Mouse (Mus musculus) neural tube, embryonic 15.5 days (tissue): ENCODE results near the gene Ctdnep1. TPM values are rescaled to one million over a fixed set of nuclear protein-coding genes. Genes with fewer than 3 reads are reported as not detected.

Experiments
- ATAC-seq: fragments of 200-750 bp; cut with Nextera tagmentation; 2 replicates; pipeline ENCODE4 v1.8.0; 2017; ENCODE audit warnings: mild to moderate bottlenecking, moderate TSS enrichment, moderate library complexity; ENCODE audit not compliant: low FRiP score
- H3K27ac ChIP-seq: fragments of 300-500 bp; sonication (generic); replicated peaks from 2 replicates; pipeline ENCODE4 v1.5.1; 2015; ENCODE audit warnings: mild to moderate bottlenecking, inconsistent platforms
- H3K27me3 ChIP-seq: fragments of 300-500 bp; sonication (generic); replicated peaks from 2 replicates; pipeline ENCODE4 v1.6.1; 2015; ENCODE audit warnings: inconsistent platforms
- H3K36me3 ChIP-seq: fragments of 300-500 bp; sonication (generic); 2 replicates; pipeline ENCODE4 v1.6.1; 2015; ENCODE audit warnings: inconsistent platforms
- H3K4me1 ChIP-seq: fragments of 300-500 bp; sonication (generic); 2 replicates; pipeline ENCODE4 v1.6.1; 2015; ENCODE audit warnings: inconsistent platforms
- H3K4me2 ChIP-seq: fragments of 300-500 bp; sonication (generic); 2 replicates; pipeline ENCODE4 v1.6.1; 2015; ENCODE audit warnings: inconsistent platforms, mild to moderate bottlenecking, moderate library complexity
- H3K4me3 ChIP-seq: fragments of 300-500 bp; sonication (generic); replicated peaks from 2 replicates; pipeline ENCODE4 v1.5.1; 2015; ENCODE audit warnings: mild to moderate bottlenecking, inconsistent platforms
- H3K9ac ChIP-seq: fragments of 300-500 bp; sonication (generic); replicated peaks from 2 replicates; pipeline ENCODE4 v1.6.1; 2015; ENCODE audit warnings: mild to moderate bottlenecking, inconsistent platforms
- H3K9me3 ChIP-seq: fragments of 300-500 bp; sonication (generic); replicated peaks from 2 replicates; pipeline ENCODE4 v1.6.1; 2016; ENCODE audit warnings: inconsistent platforms
- WGBS: fragments of 180-500 bp; shearing (Covaris S2); methylation state at CpG from one replicate; pipeline ENCODE4 v1.1.7; 2015; ENCODE audit warnings: mixed read lengths; 5-methylcytosine and 5-hydroxymethylcytosine counted together
- polyA plus RNA-seq: library from polyadenylated mRNA; unstranded; fragments of >200 nt; fragmentation: Nextera tagmentation; extraction: Ambion mirVana; gene quantifications from 2 replicates; pipeline ENCODE4 v1.2.1, GENCODE M21; 2015

The Ctdnep1 gene
- polyA plus RNA-seq, 1 experiment from 2014 or later: 27.2 TPM

- no peak overlapping the region for H3K9ac ChIP-seq
- H3K4me2 ChIP-seq: no peak overlapping the region
Measured at GRCm38 (mm10) chr11:69938401-69938979, 42.5 kb upstream of the Ctdnep1 start.

GRCm38 (mm10) chr11:69939181-69939580, 41.8 kb upstream of the Ctdnep1 start:
- Histone ChIP-seq H3K27me3 (peaks cover 35% of the 10 kb centered on the region), H3K4me2 (no peak overlapping the region), H3K4me3 (no peak overlapping the region)

More at GRCm38 (mm10) chr11:69938401-69938979, 42.5 kb upstream of the Ctdnep1 start:
- Histone ChIP-seq H3K27me3 (peaks cover 35% of the 10 kb centered on the region), H3K9me3 (no peaks in the 10 kb centered on the region), H3K27ac (no peak overlapping the region), H3K4me3 (no peak overlapping the region), H3K4me1 (peaks cover 34% of the 10 kb centered on the region), H3K36me3 (no peaks in the 10 kb centered on the region)
- ATAC-seq: no peak
- 46% methylated on average over 9 of the region's 9 CpGs for WGBS

GRCm38 (mm10) chr11:69939731-69940130, 41.2 kb upstream of the Ctdnep1 start:
- Histone ChIP-seq H3K36me3 (no peaks in the 10 kb centered on the region), H3K27ac (no peak overlapping the region), H3K4me2 (no peak overlapping the region), H3K9me3 (no peaks in the 10 kb centered on the region), H3K9ac (no peak overlapping the region), H3K27me3 (peaks cover 32% of the 10 kb centered on the region), H3K4me1 (peaks cover 24% of the 10 kb centered on the region), H3K4me3 (no peak overlapping the region)
- ATAC-seq: no peak
- WGBS: 94% methylated on average over 17 of the region's 17 CpGs

More at GRCm38 (mm10) chr11:69939181-69939580, 41.8 kb upstream of the Ctdnep1 start:
- no peaks in the 10 kb centered on the region for H3K36me3 ChIP-seq
- peaks cover 29% of the 10 kb centered on the region for H3K4me1 ChIP-seq
- no peak overlapping the region for H3K9ac ChIP-seq
- no peaks in the 10 kb centered on the region for H3K9me3 ChIP-seq
- no peak overlapping the region for H3K27ac ChIP-seq
- ATAC-seq: no peak
- WGBS: 65% methylated on average over 5 of the region's 5 CpGs

GRCm38 (mm10) chr11:69940962-69941361, 40.0 kb upstream of the Ctdnep1 start:
- H3K4me1 ChIP-seq: peaks cover 16% of the 10 kb centered on the region
- no peak overlapping the region for H3K27ac ChIP-seq
- H3K27me3 ChIP-seq: peaks cover 31% of the 10 kb centered on the region
- no peaks in the 10 kb centered on the region for H3K36me3 ChIP-seq
- no peak overlapping the region for H3K9ac ChIP-seq
- 67% methylated on average over 4 of the region's 4 CpGs for WGBS
- H3K4me3 ChIP-seq: no peak overlapping the region
- ATAC-seq: no peak
- H3K4me2 ChIP-seq: no peak overlapping the region
- no peaks in the 10 kb centered on the region for H3K9me3 ChIP-seq

- ATAC-seq: no peak
- peaks cover 22% of the 10 kb centered on the region for H3K27me3 ChIP-seq
- H3K9ac ChIP-seq: no peak overlapping the region
- 88% methylated on average over 13 of the region's 13 CpGs for whole genome bisulfite sequencing
- no peaks in the 10 kb centered on the region for H3K36me3 ChIP-seq
- H3K4me1 ChIP-seq: peaks cover 21% of the 10 kb centered on the region
- H3K4me2 ChIP-seq: no peak overlapping the region
- no peak overlapping the region for H3K27ac ChIP-seq
- H3K9me3 ChIP-seq: no peaks in the 10 kb centered on the region
- H3K4me3 ChIP-seq: no peak overlapping the region
Measured at GRCm38 (mm10) chr11:69945216-69945615, 35.7 kb upstream of the Ctdnep1 start.

GRCm38 (mm10) chr11:69945997-69946891, 34.7 kb upstream of the Ctdnep1 start:
- H3K4me2 ChIP-seq: no peak overlapping the region
- peaks cover 21% of the 10 kb centered on the region for H3K4me1 ChIP-seq
- no peak overlapping the region for H3K4me3 ChIP-seq
- H3K9ac ChIP-seq: no peak overlapping the region
- 91% methylated on average over 18 of the region's 18 CpGs for WGBS
- no peaks in the 10 kb centered on the region for H3K9me3 ChIP-seq
- H3K27me3 ChIP-seq: peaks cover 23% of the 10 kb centered on the region
- no peak overlapping the region for H3K27ac ChIP-seq
- no peaks in the 10 kb centered on the region for H3K36me3 ChIP-seq
- no peak for ATAC-seq

GRCm38 (mm10) chr11:69947337-69948065, 33.5 kb upstream of the Ctdnep1 start:
- peak; percentile 48 for ATAC-seq
- Histone ChIP-seq H3K9ac (peak overlapping the region; percentile 42; the same call in 1 of the 2 replicates), H3K36me3 (no peaks in the 10 kb centered on the region), H3K4me3 (peak overlapping the region; percentile 47), H3K27me3 (peaks cover 23% of the 10 kb centered on the region), H3K4me2 (peak overlapping the region; percentile 63), H3K27ac (peak overlapping the region; percentile 71), H3K9me3 (no peaks in the 10 kb centered on the region), H3K4me1 (peaks cover 21% of the 10 kb centered on the region)
- 2% methylated on average over 28 of the region's 29 CpGs for WGBS

GRCm38 (mm10) chr11:69948066-69948762, 32.7 kb upstream of the Ctdnep1 start, which contains the start of gene Slc2a4:
Gene Slc2a4, minus strand, starts transcription at chr11:69948188.
- Histone ChIP-seq H3K4me1 (peaks cover 21% of the 10 kb centered on the region), H3K4me2 (peak within 1 kb of the TSS; percentile 63), H3K27ac (peak within 1 kb of the TSS; percentile 71), H3K27me3 (peaks cover 23% of the 10 kb centered on the region), H3K9me3 (no peaks in the 10 kb centered on the region), H3K36me3 (no peaks in the 10 kb centered on the region), H3K4me3 (peak within 1 kb of the TSS; percentile 47), H3K9ac (peak within 1 kb of the TSS; percentile 42; the same call in 1 of the 2 replicates)
- peak; percentile 95 for ATAC-seq
- WGBS: under 1% methylated on average over 33 of the region's 34 CpGs

GRCm38 (mm10) chr11:69948763-69949150, 32.2 kb upstream of the Ctdnep1 start:
- 0 out of 2 replicates have a peak overlapping the region, but pooled peaks have one; percentile 71 for H3K27ac ChIP-seq
- no peaks in the 10 kb centered on the region for H3K36me3 ChIP-seq
- peak overlapping the region; percentile 26; the same call in 1 of the 2 replicates for H3K9ac ChIP-seq
- ATAC-seq: peak; percentile 15; the same call in 1 of the 2 replicates
- peak overlapping the region; percentile 63 for H3K4me2 ChIP-seq
- peaks cover 23% of the 10 kb centered on the region for H3K27me3 ChIP-seq
- 0% methylated on average over 14 of the region's 14 CpGs for WGBS
- H3K4me1 ChIP-seq: peaks cover 21% of the 10 kb centered on the region
- H3K9me3 ChIP-seq: no peaks in the 10 kb centered on the region
- peak overlapping the region; percentile 47 for H3K4me3 ChIP-seq

- Histone ChIP-seq H3K4me2 (no peak overlapping the region), H3K9me3 (no peaks in the 10 kb centered on the region), H3K9ac (no peak overlapping the region), H3K27me3 (peaks cover 23% of the 10 kb centered on the region), H3K4me3 (no peak overlapping the region), H3K27ac (no peak overlapping the region), H3K4me1 (peaks cover 21% of the 10 kb centered on the region), H3K36me3 (no peaks in the 10 kb centered on the region)
- no peak for ATAC-seq
- WGBS: 45% methylated on average over 4 of the region's 4 CpGs
Measured at GRCm38 (mm10) chr11:69950807-69951459, 30.0 kb upstream of the Ctdnep1 start.
